Mouse (Mus musculus): ENCODE results near the gene Pard6a. TPM values are rescaled to one million over a fixed set of nuclear protein-coding genes. Genes with fewer than 3 reads are reported as not detected.

Gene Pard6a
- polyA plus RNA-seq (2012; rRNA removed; ENCODE audit: low replicate concordance) = 6.5 and 10.2 TPM in 2 replicates

GRCm38 (mm10) chr8:105700966-105701824 is at the start of gene Pard6a, which contains the start of gene Acd:
Gene Pard6a (plus strand): TSS chr8:105701148.
Gene Acd (minus strand): TSS chr8:105701102.

DNA sequence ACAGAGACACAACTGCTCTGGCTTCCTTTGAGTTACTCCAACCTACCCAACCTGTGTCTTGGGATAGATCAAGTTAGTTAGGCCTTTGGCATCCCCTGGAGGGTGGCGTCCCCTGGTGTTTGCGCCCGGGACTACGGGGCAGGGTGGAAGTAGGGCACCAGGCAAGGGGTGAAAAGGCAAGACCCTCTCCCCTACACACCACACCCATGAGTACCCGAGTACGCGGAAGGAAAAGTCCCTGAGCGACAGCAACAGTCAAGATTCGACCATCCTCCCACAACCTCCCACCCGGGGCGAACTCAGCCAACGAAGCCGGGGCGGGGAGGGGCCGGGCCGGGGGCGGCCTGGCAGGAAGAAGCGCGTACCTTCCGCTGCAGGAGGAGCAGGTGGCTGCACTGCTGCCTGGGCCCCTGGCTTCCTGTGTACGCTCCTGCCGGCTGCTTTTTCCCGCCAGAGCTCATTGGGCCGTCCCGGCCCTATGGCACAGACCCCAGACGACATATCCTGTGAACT is 15.1 kb upstream of the Pard6a start, which contains the start of gene Carmil2:
Gene Carmil2 (plus strand): TSS at position 479 of the 513 bp plus-strand sequence.

DNA sequence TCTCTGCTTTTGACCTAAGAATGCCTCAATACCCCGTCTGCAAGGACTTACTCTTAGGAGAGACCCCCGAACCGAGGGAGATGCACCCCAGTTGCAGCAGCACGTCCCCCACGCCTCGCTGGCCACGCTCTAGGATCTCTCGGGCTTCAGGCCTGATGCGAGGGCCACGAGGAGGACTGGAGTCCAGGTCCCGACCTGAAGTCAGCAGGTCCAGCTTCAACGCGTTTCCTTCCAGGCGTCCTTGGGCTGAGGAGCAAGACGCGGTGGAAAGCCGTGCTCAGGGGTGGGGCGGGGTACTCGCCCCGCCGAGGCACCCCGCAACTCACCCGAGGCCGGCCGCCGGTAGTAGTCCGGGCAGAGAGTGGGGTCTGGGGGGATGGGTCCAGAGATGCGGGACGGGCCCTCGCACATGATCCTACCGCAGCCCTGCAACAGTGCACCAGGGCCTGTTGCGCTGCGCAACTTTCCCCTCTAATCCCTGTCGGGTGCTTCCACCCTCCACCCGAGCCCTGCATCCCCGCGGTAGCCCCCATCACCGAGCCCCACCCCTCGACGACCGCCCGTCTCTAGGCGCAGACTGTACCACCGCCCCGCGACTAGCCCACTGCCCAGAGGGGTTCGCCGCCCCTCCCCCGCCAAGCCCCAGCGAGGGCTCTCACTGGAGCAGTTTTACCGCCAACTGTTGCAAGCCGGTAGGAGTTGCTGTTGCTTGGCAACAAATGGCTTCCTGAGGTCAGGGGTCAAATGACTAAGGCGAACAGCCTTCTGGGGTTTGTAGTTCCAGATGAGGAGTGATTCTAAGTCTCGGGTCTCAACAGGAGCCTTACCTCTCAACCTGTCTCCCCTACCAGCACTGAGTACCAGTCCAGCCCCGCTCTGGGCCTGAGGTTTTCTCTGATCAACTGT is 6.8 kb downstream of the Pard6a start, which contains the start of the genes 4933405L10Rik and Enkd1:
Gene 4933405L10Rik (plus strand): TSS at position 158 of the 906 bp plus-strand sequence.
Gene Enkd1 (minus strand): TSS at position 713 of the 906 bp plus-strand sequence.

Other genes with a start within 250 kb of the Pard6a start
- gene Tppp3, start 229.6 kb upstream of the Pard6a start, polyA plus RNA-seq (2012; rRNA removed; ENCODE audit: low replicate concordance) = 53.0 and 57.7 TPM in 2 replicates
- 17.9 and 29.4 TPM in 2 replicates for gene Zdhhc1, start 204.2 kb upstream of the Pard6a start, polyA plus RNA-seq (2012; rRNA removed; ENCODE audit: low replicate concordance)
- gene Hsd11b2, start 182.4 kb upstream of the Pard6a start, polyA plus RNA-seq (2012; rRNA removed; ENCODE audit: low replicate concordance) = 11.0 and 11.1 TPM in 2 replicates
- gene Atp6v0d1, start 135.1 kb upstream of the Pard6a start, polyA plus RNA-seq (2012; rRNA removed; ENCODE audit: low replicate concordance) = 48.4 and 63.4 TPM in 2 replicates
- gene Ripor1, start 95.9 kb upstream of the Pard6a start, polyA plus RNA-seq (2012; rRNA removed; ENCODE audit: low replicate concordance) = 7.7 and 13.9 TPM in 2 replicates
- gene Ctcf, start 64.6 kb upstream of the Pard6a start, polyA plus RNA-seq (2012; rRNA removed; ENCODE audit: low replicate concordance) = 5.0 and 7.2 TPM in 2 replicates
- gene Agrp, start 63.8 kb upstream of the Pard6a start, polyA plus RNA-seq (2012; rRNA removed; ENCODE audit: low replicate concordance) = 0.31 TPM in 1 of 2 replicates, not detected in the other
- 3.2 and 7.0 TPM in 2 replicates for gene Carmil2, start 14.9 kb upstream of the Pard6a start, polyA plus RNA-seq (2012; rRNA removed; ENCODE audit: low replicate concordance)
- 29.2 and 30.8 TPM in 2 replicates for gene Acd, start within 50 bp of the Pard6a start, polyA plus RNA-seq (2012; rRNA removed; ENCODE audit: low replicate concordance)
- not detected in 2 replicates for gene 4933405L10Rik, start 6.5 kb downstream of the Pard6a start, polyA plus RNA-seq (2012; rRNA removed; ENCODE audit: low replicate concordance)
- 4.9 and 7.9 TPM in 2 replicates for gene Enkd1, start 7.1 kb downstream of the Pard6a start, polyA plus RNA-seq (2012; rRNA removed; ENCODE audit: low replicate concordance)
- gene Gfod2, start 57.5 kb downstream of the Pard6a start, polyA plus RNA-seq (2012; rRNA removed; ENCODE audit: low replicate concordance) = 8.5 and 9.1 TPM in 2 replicates
- 10.6 and 13.2 TPM in 2 replicates for gene Ranbp10, start 126.2 kb downstream of the Pard6a start, polyA plus RNA-seq (2012; rRNA removed; ENCODE audit: low replicate concordance)
- not detected in 2 replicates for gene Tsnaxip1, start 126.6 kb downstream of the Pard6a start, polyA plus RNA-seq (2012; rRNA removed; ENCODE audit: low replicate concordance)
- gene Cenpt, start 152.1 kb downstream of the Pard6a start, polyA plus RNA-seq (2012; rRNA removed; ENCODE audit: low replicate concordance) = 6.6 and 8.0 TPM in 2 replicates
- 35.4 and 36.7 TPM in 2 replicates for gene Thap11, start 154.0 kb downstream of the Pard6a start, polyA plus RNA-seq (2012; rRNA removed; ENCODE audit: low replicate concordance)
- 12.9 and 22.5 TPM in 2 replicates for gene Nutf2, start 159.4 kb downstream of the Pard6a start, polyA plus RNA-seq (2012; rRNA removed; ENCODE audit: low replicate concordance)
- 39.6 and 49.7 TPM in 2 replicates for gene Edc4, start 179.7 kb downstream of the Pard6a start, polyA plus RNA-seq (2012; rRNA removed; ENCODE audit: low replicate concordance)
- gene Nrn1l, start 192.4 kb downstream of the Pard6a start, polyA plus RNA-seq (2012; rRNA removed; ENCODE audit: low replicate concordance) = 1.1 and 3.3 TPM in 2 replicates
- gene Pskh1, start 199.3 kb downstream of the Pard6a start, polyA plus RNA-seq (2012; rRNA removed; ENCODE audit: low replicate concordance) = 16.1 and 18.3 TPM in 2 replicates
- gene Ctrl, start 232.7 kb downstream of the Pard6a start, polyA plus RNA-seq (2012; rRNA removed; ENCODE audit: low replicate concordance) = 12.5 and 3,063 TPM in 2 replicates
- 565 and 991 TPM in 2 replicates for gene Psmb10, start 237.3 kb downstream of the Pard6a start, polyA plus RNA-seq (2012; rRNA removed; ENCODE audit: low replicate concordance)
- gene Lcat, start 242.2 kb downstream of the Pard6a start, polyA plus RNA-seq (2012; rRNA removed; ENCODE audit: low replicate concordance) = 0.97 and 1.4 TPM in 2 replicates

Data from duodenum, adult 2 months (tissue).